Mouse (Mus musculus): Measurements from ENCODE around the gene Tbc1d24.

Tbc1d24 gene

GRCm38 (mm10) chr17:24205284-24205888 is at the start of gene Tbc1d24:
Gene Tbc1d24 (minus strand): TSS chr17:24205562.
- DNase-seq = peak; percentile 96

- DNase-seq = no peak
Measured at GRCm38 (mm10) chr17:24252329-24252728, 47.0 kb upstream of the Tbc1d24 start.

GRCm38 (mm10) chr17:24251320-24252069 is 46.1 kb upstream of the Tbc1d24 start, which contains the start of gene Ccnf:
Gene Ccnf (minus strand): TSS chr17:24251484.
- peak; percentile 97 for DNase-seq

GRCm38 (mm10) chr17:24250988-24251319 is 45.6 kb upstream of the Tbc1d24 start:
- DNase-seq = no peak

GRCm38 (mm10) chr17:24248641-24249040 is 43.3 kb upstream of the Tbc1d24 start:
- peak; percentile 27 for DNase-seq

GRCm38 (mm10) chr17:24244061-24244460 is 38.7 kb upstream of the Tbc1d24 start:
- DNase-seq = no peak

GRCm38 (mm10) chr17:24243311-24243969 is 38.1 kb upstream of the Tbc1d24 start:
- DNase-seq = peak; percentile 60

- DNase-seq = no peak
Measured at GRCm38 (mm10) chr17:24236921-24237320, 31.6 kb upstream of the Tbc1d24 start.

- no peak for DNase-seq
Measured at GRCm38 (mm10) chr17:24236479-24236878, 31.1 kb upstream of the Tbc1d24 start.

GRCm38 (mm10) chr17:24227941-24228340 is 22.6 kb upstream of the Tbc1d24 start:
- no peak for DNase-seq

- DNase-seq = no peak
Measured at GRCm38 (mm10) chr17:24226721-24227120, 21.4 kb upstream of the Tbc1d24 start.

- DNase-seq = no peak
Measured at GRCm38 (mm10) chr17:24225851-24226250, 20.5 kb upstream of the Tbc1d24 start.

GRCm38 (mm10) chr17:24224741-24225140 is 19.4 kb upstream of the Tbc1d24 start:
- DNase-seq = no peak

GRCm38 (mm10) chr17:24223513-24223912 is 18.2 kb upstream of the Tbc1d24 start:
- DNase-seq = no peak

GRCm38 (mm10) chr17:24222653-24223052 is 17.3 kb upstream of the Tbc1d24 start:
- no peak for DNase-seq

GRCm38 (mm10) chr17:24220435-24221411 is 15.4 kb upstream of the Tbc1d24 start, which contains the start of gene Tedc2:
Gene Tedc2 (minus strand): TSS chr17:24220851.
- peak; percentile 95 for DNase-seq

- DNase-seq = peak; percentile 36
Measured at GRCm38 (mm10) chr17:24216836-24217235, 11.5 kb upstream of the Tbc1d24 start.

- no peak for DNase-seq
Measured at GRCm38 (mm10) chr17:24213186-24213585, 7.8 kb upstream of the Tbc1d24 start.

- no peak for DNase-seq
Measured at GRCm38 (mm10) chr17:24212441-24213018, 7.2 kb upstream of the Tbc1d24 start.

GRCm38 (mm10) chr17:24211631-24212440 is 6.5 kb upstream of the Tbc1d24 start:
- DNase-seq = peak; percentile 62

GRCm38 (mm10) chr17:24210591-24210990 is 5.2 kb upstream of the Tbc1d24 start:
- no peak for DNase-seq

All from kidney, postnatal 10 days (tissue).